Mouse (Mus musculus) liver, embryonic 14 days (tissue): ENCODE measurements around the gene Il1rn. TPM values are rescaled to one million over a fixed set of nuclear protein-coding genes. Genes with fewer than 3 reads are reported as not detected.

Experiments used
- polyA plus RNA-seq: library from polyadenylated mRNA; depleted of rRNA; stranded (reverse); fragments of >200 nt; gene quantifications from 2 replicates; pipeline ENCODE4 v1.2.3, GENCODE M21; 2012; rRNA removed

Gene Il1rn
- 3.7 and 4.7 TPM in 2 replicates for polyA plus RNA-seq

GRCm38 (mm10) chr2:24336545-24336944, at the start of gene Il1rn:
Gene Il1rn, plus strand, starts transcription at chr2:24336853.

GRCm38 (mm10) chr2:24290896-24291295, 45.8 kb upstream of the Il1rn start, which contains the start of gene Il1f10:
Gene Il1f10, plus strand, starts transcription at chr2:24291196.

GRCm38 (mm10) chr2:24367030-24367894, 30.6 kb downstream of the Il1rn start, which contains the start of gene Psd4:
Gene Psd4, plus strand, starts transcription at chr2:24367580.

Other genes with a start within 250 kb of the Il1rn start
- not detected in 2 replicates for gene Tbpl2, start 240.3 kb upstream of the Il1rn start, polyA plus RNA-seq
- gene Il1f8, start 183.7 kb upstream of the Il1rn start, polyA plus RNA-seq, result not detected in 2 replicates
- 0.08 and 0.13 TPM in 2 replicates for gene Il1f9, start 150.4 kb upstream of the Il1rn start, polyA plus RNA-seq
- gene Il1f6, start 121.4 kb upstream of the Il1rn start, polyA plus RNA-seq, result not detected in 2 replicates
- gene Il1f5, start 59.9 kb upstream of the Il1rn start, polyA plus RNA-seq, result not detected in 2 replicates
- gene Il1f10, start 45.7 kb upstream of the Il1rn start, polyA plus RNA-seq, result not detected in 2 replicates
- 6.9 and 7.8 TPM in 2 replicates for gene Psd4, start 30.7 kb downstream of the Il1rn start, polyA plus RNA-seq
- gene Pax8, start 138.7 kb downstream of the Il1rn start, polyA plus RNA-seq, result 0.02 and 0.07 TPM in 2 replicates